Mouse (Mus musculus) E14TG2a.4 (cell line): ENCODE data around the gene Gm20388.

ENCODE experiments used
- CTCF ChIP-seq: conservative IDR thresholded peaks from 2 replicates; pipeline ENCODE4 v1.5.1; 2014; ENCODE audit warnings: low read length
- NANOG ChIP-seq: IDR thresholded peaks from 2 replicates; pipeline ENCODE4 v1.6.1; 2014; ENCODE audit warnings: borderline replicate concordance, low read length, mixed read lengths
- POU5F1 ChIP-seq: IDR thresholded peaks from 2 replicates; pipeline ENCODE4 v1.6.1; 2014; ENCODE audit warnings: low read length, borderline replicate concordance

DNA sequence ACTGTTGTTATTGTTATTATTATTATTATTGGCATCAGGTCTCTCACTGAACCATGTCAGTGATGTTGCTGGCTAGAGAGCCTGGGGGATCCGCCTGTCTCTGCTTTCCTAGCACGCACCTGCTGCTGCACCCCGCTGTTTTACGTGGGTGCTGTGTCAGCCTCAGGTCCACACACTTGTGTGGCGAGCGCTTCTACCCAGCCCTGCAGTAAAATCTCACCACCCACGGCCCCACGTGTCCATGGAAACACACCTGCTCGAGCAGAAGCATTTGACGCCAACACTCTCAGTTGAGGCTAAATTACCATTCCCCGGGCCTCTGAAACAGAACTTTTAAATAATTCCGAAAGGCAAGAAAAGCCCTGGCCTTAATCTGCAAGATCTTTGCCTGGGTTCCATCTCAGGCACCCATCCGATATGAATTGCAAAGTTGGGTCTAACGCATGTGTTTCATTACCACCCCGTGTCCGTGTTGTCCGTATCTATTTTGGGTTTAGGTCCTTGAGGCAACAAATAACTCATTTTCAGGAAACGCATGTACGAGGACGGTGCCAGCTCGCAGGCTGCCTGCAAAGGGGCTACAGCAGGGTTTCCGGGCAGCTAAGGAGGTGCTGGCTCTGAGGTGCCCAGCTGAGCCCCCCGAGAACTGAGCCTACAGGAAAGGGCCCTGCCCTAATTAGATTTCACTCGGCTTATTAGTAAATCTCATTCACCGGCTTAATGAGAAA lies 1461.4 kb downstream of the Gm20388 start:
- TF ChIP-seq CTCF (no peak), NANOG (no peak), POU5F1 (no peak)
